Mouse (Mus musculus): Measurements from ENCODE around the gene Gm49336. TPM values are rescaled to one million over a fixed set of nuclear protein-coding genes. Genes with fewer than 3 reads are reported as not detected.

Gene Gm49336
- polyA plus RNA-seq (2015; fragmentation: Nextera tagmentation; extraction: Ambion mirVana): 50.3 and 53.8 TPM in 2 replicates

DNA sequence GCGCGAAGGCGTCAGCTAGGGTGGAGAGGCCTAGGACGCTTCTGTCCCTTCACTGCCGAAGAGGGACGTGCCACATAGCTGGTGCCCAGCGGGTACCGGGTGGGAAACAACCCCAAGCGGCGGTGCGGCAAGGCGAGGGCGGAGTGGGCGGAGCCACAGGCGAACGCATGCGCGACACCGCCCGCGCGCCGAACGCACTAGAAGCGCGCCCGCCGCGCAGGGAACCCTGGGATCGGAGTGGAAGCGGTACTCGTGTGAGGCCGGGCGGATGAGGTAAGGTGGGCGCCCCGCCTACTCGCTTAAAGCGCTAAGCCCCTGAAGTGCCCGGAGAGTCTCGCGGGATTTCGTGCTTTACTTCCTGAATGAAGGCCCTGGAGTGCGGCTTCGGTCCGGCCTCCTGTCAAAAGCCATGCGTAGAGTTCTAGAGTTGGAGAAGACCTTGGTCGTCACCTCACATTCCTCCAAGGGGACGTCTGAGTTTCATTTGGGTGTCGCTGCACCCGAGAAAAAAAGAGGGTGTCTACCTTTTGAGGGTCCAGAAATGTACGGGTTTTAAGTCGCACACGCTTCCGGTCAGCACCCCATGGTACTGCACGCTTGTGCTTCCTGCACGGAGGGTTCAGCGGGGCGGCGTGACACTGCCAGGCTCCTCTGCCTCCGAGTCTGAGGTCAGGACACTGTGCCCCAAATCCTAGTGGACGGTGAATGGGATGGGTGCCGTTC lies at the start of gene Gm49336, which contains the start of gene Nupl1:
Gene Gm49336, minus strand, starts transcription at position 227 of the 723 bp plus-strand sequence.
Gene Nupl1, minus strand, starts transcription at position 151 of the 723 bp plus-strand sequence.
- peak within 1 kb of the TSS; percentile 98 for H3K9ac ChIP-seq (replicated peaks)
- H3K9me3 ChIP-seq: no peaks in the 10 kb centered on the region
- peak within 1 kb of the TSS; percentile 95 for H3K27ac ChIP-seq
- H3K4me3 ChIP-seq (replicated peaks): peak within 1 kb of the TSS; percentile 84
- H3K36me3 ChIP-seq: 0 out of 2 replicates have a peak, but pooled peaks cover 2% of the 10 kb centered on the region
- peak within 1 kb of the TSS; percentile 91 for H3K4me2 ChIP-seq (replicated peaks)
- ATAC-seq: peak; percentile 100
- peaks cover 29% of the 10 kb centered on the region for H3K4me1 ChIP-seq (replicated peaks)
- H3K27me3 ChIP-seq: no peaks in the 10 kb centered on the region
- WGBS: under 1% methylated on average over 62 of the region's 62 CpGs

- Histone ChIP-seq H3K4me1 (replicated peaks) (peaks cover 28% of the 10 kb centered on the region), H3K9ac (replicated peaks) (0 out of 2 replicates have a peak overlapping the region, but pooled peaks have one; percentile 4), H3K27ac (peak overlapping the region; percentile 55), H3K27me3 (no peaks in the 10 kb centered on the region), H3K4me2 (replicated peaks) (no peak overlapping the region), H3K9me3 (no peaks in the 10 kb centered on the region), H3K36me3 (peaks cover 31% of the 10 kb centered on the region), H3K4me3 (replicated peaks) (no peak overlapping the region)
- WGBS: 24% methylated on average over 6 of the region's 6 CpGs
- peak; percentile 61 for ATAC-seq
These were observed 49.7 kb upstream of the Gm49336 start for GRCm38 (mm10) chr14:60301024-60301423.

DNA sequence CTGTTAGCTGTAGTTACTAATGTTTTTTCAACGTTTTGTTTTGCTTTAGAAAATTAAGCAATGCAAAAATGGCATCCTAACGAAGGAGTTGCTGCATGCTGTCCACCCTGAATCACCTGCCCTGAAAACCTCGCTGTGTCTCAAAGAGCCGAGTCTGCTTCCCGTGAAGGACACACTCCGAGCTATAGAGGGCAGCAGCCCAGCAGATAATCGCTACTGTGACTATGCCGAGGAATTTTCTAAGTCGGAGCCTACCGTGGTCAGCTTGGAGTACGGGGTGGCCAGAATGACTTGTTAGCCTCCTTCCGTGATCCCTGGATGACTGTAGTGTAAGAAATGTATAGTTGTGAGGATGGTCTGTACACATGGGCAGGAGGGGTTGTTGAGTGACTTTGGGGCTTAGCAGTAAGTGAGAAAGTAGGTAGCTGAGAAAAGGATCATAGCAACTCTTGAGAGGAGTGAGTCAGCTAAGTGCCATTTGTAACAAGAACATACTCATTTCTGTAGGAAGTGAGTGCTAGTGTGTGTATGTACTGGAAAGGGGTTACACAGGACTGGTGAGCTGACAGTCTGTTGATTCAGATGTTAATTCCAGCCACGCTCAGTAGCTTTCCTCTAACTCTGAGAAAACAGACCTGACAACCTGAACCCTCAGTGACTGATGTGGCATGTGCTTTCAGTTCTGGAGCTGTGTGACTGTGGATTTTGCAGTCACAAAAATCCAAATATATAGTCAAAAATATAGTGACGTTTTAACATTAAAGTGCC lies 49.1 kb upstream of the Gm49336 start:
- H3K9me3 ChIP-seq: no peaks in the 10 kb centered on the region
- 0 out of 2 replicates have a peak overlapping the region, but pooled peaks have one; percentile 4 for H3K9ac ChIP-seq (replicated peaks)
- WGBS: 56% methylated on average over 14 of the region's 14 CpGs
- peaks cover 28% of the 10 kb centered on the region for H3K4me1 ChIP-seq (replicated peaks)
- ATAC-seq: 0 out of 2 replicates have a peak, but pooled peaks have one; percentile 72
- peak overlapping the region; percentile 55 for H3K27ac ChIP-seq
- H3K4me2 ChIP-seq (replicated peaks): no peak overlapping the region
- no peak overlapping the region for H3K4me3 ChIP-seq (replicated peaks)
- H3K36me3 ChIP-seq: peaks cover 31% of the 10 kb centered on the region
- no peaks in the 10 kb centered on the region for H3K27me3 ChIP-seq

- WGBS: 90% methylated on average over 1 of the region's 1 CpGs
- peaks cover 38% of the 10 kb centered on the region for H3K36me3 ChIP-seq
- ATAC-seq: no peak
These were observed 44.2 kb upstream of the Gm49336 start for GRCm38 (mm10) chr14:60295531-60295930.

GRCm38 (mm10) chr14:60290363-60290762 lies 39.1 kb upstream of the Gm49336 start:
- Histone ChIP-seq H3K27me3 (no peaks in the 10 kb centered on the region), H3K4me3 (replicated peaks) (no peak overlapping the region), H3K27ac (no peak overlapping the region), H3K36me3 (peaks cover 42% of the 10 kb centered on the region), H3K9me3 (no peaks in the 10 kb centered on the region), H3K9ac (replicated peaks) (no peak overlapping the region), H3K4me2 (replicated peaks) (no peak overlapping the region), H3K4me1 (replicated peaks) (no peaks in the 10 kb centered on the region)
- ATAC-seq: no peak
- WGBS: 91% methylated on average over 4 of the region's 4 CpGs

More at GRCm38 (mm10) chr14:60295531-60295930, 44.2 kb upstream of the Gm49336 start:
- H3K4me3 ChIP-seq (replicated peaks): no peak overlapping the region
- no peak overlapping the region for H3K4me2 ChIP-seq (replicated peaks)
- H3K9ac ChIP-seq (replicated peaks): no peak overlapping the region
- no peaks in the 10 kb centered on the region for H3K27me3 ChIP-seq
- H3K9me3 ChIP-seq: no peaks in the 10 kb centered on the region
- peaks cover 5% of the 10 kb centered on the region for H3K4me1 ChIP-seq (replicated peaks)
- H3K27ac ChIP-seq: no peak overlapping the region

DNA sequence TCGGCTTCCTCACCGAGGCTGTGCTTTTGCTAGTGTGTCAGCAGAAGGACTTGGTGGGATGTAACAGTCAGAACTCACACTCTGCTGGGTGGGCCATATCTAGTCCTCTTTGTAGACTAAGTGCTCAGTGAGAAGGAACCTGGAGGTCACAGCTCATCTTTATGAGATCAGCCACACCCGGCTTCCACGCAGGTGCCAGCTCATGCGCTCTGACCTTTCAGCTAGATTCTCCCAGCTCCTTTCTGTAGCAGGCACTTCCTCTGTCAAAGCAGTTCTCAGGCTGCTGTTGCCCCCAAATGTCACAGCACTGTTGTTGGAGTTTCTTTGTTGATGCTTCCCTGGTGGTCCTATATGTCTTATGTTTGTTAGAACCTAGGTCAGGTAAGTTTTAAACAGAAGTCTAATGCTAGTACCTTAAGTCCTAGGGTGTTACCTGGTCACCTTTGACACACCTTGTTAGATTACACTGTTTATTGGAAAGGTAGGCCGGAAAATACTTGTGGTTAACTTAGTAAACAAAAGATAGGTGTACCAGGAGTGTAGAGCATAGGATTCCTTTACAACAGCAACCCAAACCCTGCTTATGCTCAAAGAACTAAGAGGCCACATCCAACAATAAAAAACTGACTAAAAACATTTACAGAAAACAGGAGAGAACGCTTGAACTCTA lies 35.0 kb upstream of the Gm49336 start:
- no peak overlapping the region for H3K27ac ChIP-seq
- no peaks in the 10 kb centered on the region for H3K27me3 ChIP-seq
- no peak overlapping the region for H3K4me3 ChIP-seq (replicated peaks)
- WGBS: 90% methylated on average over 7 of the region's 7 CpGs
- H3K9me3 ChIP-seq: no peaks in the 10 kb centered on the region
- no peaks in the 10 kb centered on the region for H3K4me1 ChIP-seq (replicated peaks)
- no peak overlapping the region for H3K4me2 ChIP-seq (replicated peaks)
- no peak for ATAC-seq
- no peak overlapping the region for H3K9ac ChIP-seq (replicated peaks)
- peaks cover 35% of the 10 kb centered on the region for H3K36me3 ChIP-seq

- H3K36me3 ChIP-seq: 0 out of 2 replicates have a peak, but pooled peaks cover 2% of the 10 kb centered on the region
- H3K9me3 ChIP-seq: no peaks in the 10 kb centered on the region
- 0 out of 2 replicates have a peak, but pooled peaks cover 2% of the 10 kb centered on the region for H3K4me1 ChIP-seq (replicated peaks)
- H3K4me3 ChIP-seq (replicated peaks): no peak overlapping the region
- H3K27ac ChIP-seq: no peak overlapping the region
- no peak overlapping the region for H3K9ac ChIP-seq (replicated peaks)
- no peak for ATAC-seq
- H3K27me3 ChIP-seq: no peaks in the 10 kb centered on the region
- H3K4me2 ChIP-seq (replicated peaks): no peak overlapping the region
- 95% methylated on average over 7 of the region's 7 CpGs for WGBS
These were observed 24.3 kb upstream of the Gm49336 start for GRCm38 (mm10) chr14:60275301-60276276.

DNA sequence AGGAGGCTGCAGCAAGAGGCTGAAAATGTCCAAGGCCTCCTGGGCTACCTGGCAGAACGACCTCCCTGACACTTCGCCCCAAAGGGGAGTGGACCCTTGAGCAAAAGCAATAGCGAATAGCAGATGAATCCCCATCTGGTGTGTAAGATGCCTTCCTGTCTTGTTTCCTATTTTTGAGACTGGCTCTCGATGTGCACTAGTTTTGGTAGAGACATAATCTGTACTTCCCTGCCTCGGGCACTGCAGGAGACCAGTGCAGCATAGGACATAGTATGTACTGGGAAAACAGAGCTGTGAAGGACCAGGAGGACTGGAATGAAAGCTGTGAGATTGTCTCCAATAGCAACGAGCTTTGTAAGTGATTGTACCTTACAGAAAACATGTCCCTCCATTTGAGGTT lies 22.0 kb upstream of the Gm49336 start:
- H3K9me3 ChIP-seq: no peaks in the 10 kb centered on the region
- no peak for ATAC-seq
- H3K9ac ChIP-seq (replicated peaks): no peak overlapping the region
- no peak overlapping the region for H3K27ac ChIP-seq
- WGBS: 83% methylated on average over 6 of the region's 6 CpGs
- H3K36me3 ChIP-seq: no peaks in the 10 kb centered on the region; the same call in 1 of the 2 replicates
- no peaks in the 10 kb centered on the region for H3K27me3 ChIP-seq
- H3K4me3 ChIP-seq (replicated peaks): no peak overlapping the region
- no peak overlapping the region for H3K4me2 ChIP-seq (replicated peaks)
- H3K4me1 ChIP-seq (replicated peaks): 0 out of 2 replicates have a peak, but pooled peaks cover 5% of the 10 kb centered on the region

- WGBS: 86% methylated on average over 6 of the region's 6 CpGs
- H3K27me3 ChIP-seq: no peaks in the 10 kb centered on the region
- H3K4me2 ChIP-seq (replicated peaks): no peak overlapping the region
- no peak overlapping the region for H3K27ac ChIP-seq
- no peaks in the 10 kb centered on the region; the same call in 1 of the 2 replicates for H3K36me3 ChIP-seq
- no peak for ATAC-seq
- H3K4me3 ChIP-seq (replicated peaks): no peak overlapping the region
- H3K9ac ChIP-seq (replicated peaks): no peak overlapping the region
- no peaks in the 10 kb centered on the region for H3K9me3 ChIP-seq
- H3K4me1 ChIP-seq (replicated peaks): peaks cover 28% of the 10 kb centered on the region
These were observed 18.0 kb upstream of the Gm49336 start for GRCm38 (mm10) chr14:60269333-60269732.

DNA sequence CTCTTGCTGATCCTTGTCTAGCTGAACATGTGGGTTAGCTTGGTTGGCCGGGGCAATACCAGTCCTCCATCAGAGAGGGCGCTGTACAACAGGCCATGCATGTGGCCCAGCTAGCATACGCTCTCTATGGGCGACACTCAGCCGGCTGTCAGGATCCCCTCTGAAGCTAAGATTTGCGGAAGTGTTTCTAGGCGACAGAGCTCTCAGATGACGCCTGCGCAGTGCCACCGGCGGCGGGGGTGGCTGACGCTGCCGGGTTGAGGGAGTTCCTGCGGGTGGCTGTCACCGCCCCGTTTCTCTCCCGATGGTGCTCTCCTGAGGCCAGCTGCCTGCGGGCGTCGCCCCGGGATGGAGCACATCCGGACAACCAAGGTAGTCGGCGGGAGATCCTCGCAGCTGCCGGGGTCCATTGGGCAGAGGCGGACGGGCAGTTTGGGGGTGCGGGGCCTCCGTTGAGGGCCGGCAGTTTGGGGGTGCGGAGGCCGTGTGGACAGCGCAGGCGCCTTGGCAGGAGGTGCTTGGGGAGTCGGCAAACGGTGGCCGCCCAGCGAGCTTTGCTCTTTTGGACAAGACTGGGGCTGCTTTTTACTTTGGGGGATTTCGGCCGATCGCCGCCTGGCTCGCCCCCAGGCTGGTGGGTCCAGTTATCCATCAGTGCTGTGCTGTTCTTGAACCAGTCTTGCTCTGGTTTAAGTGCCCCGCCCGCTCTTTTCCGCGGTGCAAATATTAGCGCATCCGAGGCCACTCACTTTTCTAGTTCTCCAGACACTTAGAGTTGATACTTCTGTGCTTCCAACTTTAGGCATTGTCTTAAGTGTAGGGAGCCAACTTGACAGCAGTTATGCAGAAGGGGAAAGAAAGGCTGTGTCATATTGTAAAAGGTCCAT lies 13.9 kb upstream of the Gm49336 start, which contains the start of gene Mtmr6:
Gene Mtmr6, plus strand, starts transcription at position 239 of the 887 bp plus-strand sequence.
- Histone ChIP-seq H3K4me1 (replicated peaks) (peaks cover 26% of the 10 kb centered on the region), H3K4me3 (replicated peaks) (peak within 1 kb of the TSS; percentile 83), H3K27ac (peak within 1 kb of the TSS; percentile 87), H3K9me3 (no peaks in the 10 kb centered on the region), H3K4me2 (replicated peaks) (peak within 1 kb of the TSS; percentile 76), H3K9ac (replicated peaks) (peak within 1 kb of the TSS; percentile 87), H3K36me3 (no peaks in the 10 kb centered on the region; the same call in 1 of the 2 replicates), H3K27me3 (no peaks in the 10 kb centered on the region)
- peak; percentile 99 for ATAC-seq
- WGBS: under 1% methylated on average over 50 of the region's 51 CpGs

All from midbrain, embryonic 13.5 days (tissue).